Mouse (Mus musculus) stomach, postnatal 0 days (tissue): ENCODE measurements at regions not wholly inside any gene's neighbourhood (a gene's known extent, or its start where the extent isn't known, plus 50 kb on each side); places are given as distances from the start of the nearest gene placed in this dataset.
"Not testable (repeated sequence)": the region's sequence is repeated elsewhere in the genome, so short reads cannot be mapped to it uniquely, and the experiment has no call there.

Experiments used
- ATAC-seq: fragments of 200-750 bp; cut with Nextera tagmentation; 2 replicates; pipeline ENCODE4 v1.8.0; 2017; ENCODE audit not compliant: low FRiP score, low TSS enrichment
- DNase-seq: peaks from one replicate; pipeline ENCODE4 v3.0.0-alpha.2; 2016; ENCODE audit warnings: low spot score
- H3K27ac ChIP-seq: fragments of 300-500 bp; sonication (generic); replicated peaks from 2 replicates; pipeline ENCODE4 v1.5.1; 2014; ENCODE audit warnings: mild to moderate bottlenecking, control low read depth
- H3K27me3 ChIP-seq: fragments of 300-500 bp; sonication (generic); 2 replicates; pipeline ENCODE4 v1.6.1; 2014; ENCODE audit warnings: low read length; ENCODE audit not compliant: control insufficient read depth, insufficient read depth
- H3K36me3 ChIP-seq: fragments of 300-500 bp; sonication (generic); 2 replicates; pipeline ENCODE4 v1.6.1; 2014; ENCODE audit warnings: low read length, mixed read lengths; ENCODE audit not compliant: control insufficient read depth, insufficient read depth
- H3K4me1 ChIP-seq: fragments of 300-500 bp; sonication (generic); replicated peaks from 2 replicates; pipeline ENCODE4 v1.6.1; 2014; ENCODE audit warnings: antibody characterized with exemption; ENCODE audit not compliant: control insufficient read depth, insufficient read depth
- H3K4me2 ChIP-seq: fragments of 300-500 bp; sonication (generic); replicated peaks from 2 replicates; pipeline ENCODE4 v1.6.1; 2014; ENCODE audit warnings: low read depth, mild to moderate bottlenecking, control low read depth, moderate library complexity
- H3K4me3 ChIP-seq: fragments of 300-500 bp; sonication (generic); 2 replicates; pipeline ENCODE4 v1.5.1; 2014; ENCODE audit warnings: low read depth, low read length, control low read depth
- H3K9ac ChIP-seq: fragments of 300-500 bp; sonication (generic); 2 replicates; pipeline ENCODE4 v1.6.1; 2014; ENCODE audit warnings: mild to moderate bottlenecking, low read length, control low read depth, mixed read lengths
- H3K9me3 ChIP-seq: fragments of 300-500 bp; sonication (generic); 2 replicates; pipeline ENCODE4 v1.6.1; 2016; ENCODE audit warnings: low read length; ENCODE audit not compliant: control insufficient read depth
- CTCF ChIP-seq: IDR thresholded peaks from 2 replicates; pipeline ENCODE4 v1.5.1; 2016; ENCODE audit warnings: antibody characterized with exemption, low read depth, mild to moderate bottlenecking, moderate library complexity
- EP300 ChIP-seq: optimal IDR thresholded peaks from 2 replicates; pipeline ENCODE3; 2016; ENCODE audit warnings: antibody characterized with exemption
- WGBS: fragments of 180-500 bp; shearing (Covaris S2); extraction: QIAGEN DNeasy Blood & Tissue Kit; methylation state at CpG from one replicate; pipeline ENCODE4 v1.1.7; 2014; 5-methylcytosine and 5-hydroxymethylcytosine counted together

- H3K4me3 ChIP-seq: no peak overlapping the region
- no peaks in the 10 kb centered on the region for H3K27me3 ChIP-seq
- no peak for TF ChIP-seq EP300
- no peak for TF ChIP-seq CTCF
- H3K4me1 ChIP-seq: no peaks in the 10 kb centered on the region
- no peak overlapping the region for H3K9ac ChIP-seq
- H3K9me3 ChIP-seq: no peaks in the 10 kb centered on the region
- H3K36me3 ChIP-seq: no peaks in the 10 kb centered on the region
- no peak for ATAC-seq
- no peak overlapping the region for H3K27ac ChIP-seq
- no peak for DNase-seq
- WGBS: 82% methylated on average over 4 of the region's 4 CpGs
- H3K4me2 ChIP-seq: no peak overlapping the region
Observed at GRCm38 (mm10) chr4:7852006-7852615, 386.7 kb downstream of the Car8 start.

GRCm38 (mm10) chr4:7847411-7847810, 391.4 kb downstream of the Car8 start:
- no peaks in the 10 kb centered on the region for H3K9me3 ChIP-seq
- WGBS: 69% methylated on average over 5 of the region's 5 CpGs
- ATAC-seq: no peak
- TF ChIP-seq CTCF (no peak), EP300 (no peak)
- H3K27me3 ChIP-seq: no peaks in the 10 kb centered on the region
- no peaks in the 10 kb centered on the region for H3K36me3 ChIP-seq
- no peak for DNase-seq
- no peak overlapping the region for H3K9ac ChIP-seq
- H3K4me2 ChIP-seq: no peak overlapping the region
- no peak overlapping the region for H3K27ac ChIP-seq
- no peak overlapping the region for H3K4me3 ChIP-seq
- no peaks in the 10 kb centered on the region for H3K4me1 ChIP-seq

DNA sequence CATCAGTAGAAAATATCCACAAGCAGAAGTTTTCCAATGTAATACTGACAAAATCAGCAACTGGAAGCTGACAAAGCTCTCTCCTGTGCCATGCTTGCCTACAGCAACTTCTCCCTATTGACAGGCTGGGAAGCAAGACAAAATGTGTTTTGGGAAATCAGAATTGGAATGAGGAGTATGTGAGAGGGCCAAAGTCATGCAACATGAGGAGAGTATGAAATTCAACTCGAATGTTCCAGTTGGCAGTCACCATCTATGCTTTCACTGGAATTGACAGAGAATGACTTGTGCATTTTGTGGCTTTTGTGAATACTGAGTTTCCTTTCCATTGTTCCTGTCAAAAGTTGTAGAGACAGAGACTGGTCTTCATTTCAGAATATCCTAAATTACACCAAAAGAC, 409.7 kb downstream of the Car8 start:
- DNase-seq: no peak
- H3K9ac ChIP-seq: no peak overlapping the region
- TF ChIP-seq EP300: no peak
- no peak for TF ChIP-seq CTCF

DNA sequence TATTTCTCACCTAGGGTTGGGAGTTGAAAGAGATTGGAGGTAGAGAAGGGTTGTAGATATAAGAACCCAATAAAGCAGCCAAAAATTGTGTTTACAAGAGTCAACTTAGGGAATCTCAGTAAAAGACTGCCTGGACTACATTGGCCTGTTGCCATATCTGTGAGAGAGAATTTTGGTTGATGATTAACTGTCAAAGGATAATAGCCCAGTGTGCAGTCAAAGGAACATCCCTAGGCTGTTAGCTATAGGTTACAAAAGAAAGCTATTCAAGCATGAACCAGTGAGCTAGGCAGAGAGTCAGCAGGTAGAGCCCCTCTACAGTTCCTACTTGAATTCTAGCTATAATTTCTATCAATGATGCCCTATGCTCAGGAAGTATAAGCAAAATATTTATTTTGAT, 419.0 kb downstream of the Car8 start:
- H3K9me3 ChIP-seq: no peaks in the 10 kb centered on the region
- H3K4me3 ChIP-seq: no peak overlapping the region
- no peaks in the 10 kb centered on the region for H3K36me3 ChIP-seq
- H3K27ac ChIP-seq: no peak overlapping the region
- DNase-seq (no peak), ATAC-seq (no peak)
- H3K4me2 ChIP-seq: no peak overlapping the region
- TF ChIP-seq CTCF (no peak), EP300 (no peak)
- H3K9ac ChIP-seq: no peak overlapping the region
- H3K27me3 ChIP-seq: no peaks in the 10 kb centered on the region
- H3K4me1 ChIP-seq: no peaks in the 10 kb centered on the region

More for the DNA sequence above, 409.7 kb downstream of the Car8 start:
- Histone ChIP-seq H3K4me3 (no peak overlapping the region), H3K4me1 (no peaks in the 10 kb centered on the region), H3K9me3 (no peaks in the 10 kb centered on the region), H3K27ac (no peak overlapping the region), H3K36me3 (no peaks in the 10 kb centered on the region), H3K27me3 (no peaks in the 10 kb centered on the region), H3K4me2 (no peak overlapping the region)
- ATAC-seq: no peak
- WGBS: 58% methylated on average over 1 of the region's 1 CpGs

- ATAC-seq, DNase-seq, H3K4me3 ChIP-seq, H3K4me2 ChIP-seq, H3K9ac ChIP-seq, H3K27me3 ChIP-seq, H3K27ac ChIP-seq, H3K36me3 ChIP-seq, H3K4me1 ChIP-seq, H3K9me3 ChIP-seq: not testable (repeated sequence)
- 56% methylated on average over 1 of the region's 1 CpGs for WGBS
Observed at GRCm38 (mm10) chr4:7777761-7778160, 461.1 kb downstream of the Car8 start.

- ATAC-seq: no peak
- Histone ChIP-seq H3K27ac (no peak overlapping the region), H3K4me2 (no peak overlapping the region), H3K4me1 (no peaks in the 10 kb centered on the region), H3K4me3 (no peak overlapping the region), H3K27me3 (no peaks in the 10 kb centered on the region), H3K9me3 (no peaks in the 10 kb centered on the region), H3K36me3 (no peaks in the 10 kb centered on the region), H3K9ac (no peak overlapping the region)
- TF ChIP-seq CTCF (no peak), EP300 (no peak)
- no peak for DNase-seq
Observed at GRCm38 (mm10) chr4:7755473-7755872, 483.4 kb downstream of the Car8 start.
